Mouse (Mus musculus): Measurements from ENCODE around the gene Pgbd5.
"Not testable (repeated sequence)": the region's sequence is repeated elsewhere in the genome, so short reads cannot be mapped to it uniquely, and the experiment has no call there.

Gene Pgbd5

GRCm38 (mm10) chr8:124429417-124429816 is 10.0 kb downstream of the Pgbd5 start:
- no peak for DNase-seq (ENCODE audit: low read depth)

GRCm38 (mm10) chr8:124428721-124429120 is 10.7 kb downstream of the Pgbd5 start:
- not testable (repeated sequence) for DNase-seq (ENCODE audit: low read depth)

- DNase-seq (ENCODE audit: low read depth): no peak
These were observed 18.0 kb downstream of the Pgbd5 start for GRCm38 (mm10) chr8:124421413-124421812.

- DNase-seq (ENCODE audit: low read depth): no peak
These were observed 20.5 kb downstream of the Pgbd5 start for GRCm38 (mm10) chr8:124418927-124419326.

GRCm38 (mm10) chr8:124418185-124418584 is 21.3 kb downstream of the Pgbd5 start:
- DNase-seq (ENCODE audit: low read depth): no peak

GRCm38 (mm10) chr8:124416646-124417045 is 22.8 kb downstream of the Pgbd5 start:
- DNase-seq (ENCODE audit: low read depth): no peak

GRCm38 (mm10) chr8:124415789-124416188 is 23.7 kb downstream of the Pgbd5 start:
- DNase-seq (ENCODE audit: low read depth): no peak

- DNase-seq (ENCODE audit: low read depth): no peak
These were observed 24.5 kb downstream of the Pgbd5 start for GRCm38 (mm10) chr8:124415002-124415401.

- DNase-seq (ENCODE audit: low read depth): no peak
These were observed 26.1 kb downstream of the Pgbd5 start for GRCm38 (mm10) chr8:124413244-124413965.

- no peak for DNase-seq (ENCODE audit: low read depth)
These were observed 26.8 kb downstream of the Pgbd5 start for GRCm38 (mm10) chr8:124412496-124413243.

- no peak for DNase-seq (ENCODE audit: low read depth)
These were observed 34.8 kb downstream of the Pgbd5 start for GRCm38 (mm10) chr8:124404471-124405260.

- DNase-seq (ENCODE audit: low read depth): peak; percentile 22
These were observed 35.6 kb downstream of the Pgbd5 start for GRCm38 (mm10) chr8:124403876-124404275.

- DNase-seq (ENCODE audit: low read depth): no peak
These were observed 40.0 kb downstream of the Pgbd5 start for GRCm38 (mm10) chr8:124399403-124399861.

GRCm38 (mm10) chr8:124398843-124399402 is 40.5 kb downstream of the Pgbd5 start:
- peak; percentile 30 for DNase-seq (ENCODE audit: low read depth)

GRCm38 (mm10) chr8:124397321-124398065 is 42.0 kb downstream of the Pgbd5 start:
- DNase-seq (ENCODE audit: low read depth): no peak

- no peak for DNase-seq (ENCODE audit: low read depth)
These were observed 42.9 kb downstream of the Pgbd5 start for GRCm38 (mm10) chr8:124396531-124396930.

GRCm38 (mm10) chr8:124395392-124395791 is 44.1 kb downstream of the Pgbd5 start:
- no peak for DNase-seq (ENCODE audit: low read depth)

GRCm38 (mm10) chr8:124394951-124395350 is 44.5 kb downstream of the Pgbd5 start:
- no peak for DNase-seq (ENCODE audit: low read depth)

- DNase-seq (ENCODE audit: low read depth): no peak
These were observed 45.5 kb downstream of the Pgbd5 start for GRCm38 (mm10) chr8:124393927-124394326.

- DNase-seq (ENCODE audit: low read depth): no peak
These were observed 46.4 kb downstream of the Pgbd5 start for GRCm38 (mm10) chr8:124393013-124393412.

GRCm38 (mm10) chr8:124392271-124393012 is 47.0 kb downstream of the Pgbd5 start:
- no peak for DNase-seq (ENCODE audit: low read depth)
